Mouse (Mus musculus) left cerebral cortex, adult 18-20 months (tissue): ENCODE measurements around the gene Pard3b. TPM values are rescaled to one million over a fixed set of nuclear protein-coding genes. Genes with fewer than 3 reads are reported as not detected.

Source experiments
- DNase-seq, 2 experiments: peaks; one replicate each; pipeline ENCODE4 v3.0.0; 2021 to 2022; ENCODE audit warnings: low spot score in 2 of 2, mixed read lengths in 1 of 2
- total RNA-seq, 2 experiments: library from RNA; stranded (reverse); gene quantifications; 2 replicates each; pipeline ENCODE4 v1.2.3; 2021

The Pard3b gene
- total RNA-seq, 2 experiments from 2014 or later = 3.1 to 3.7 TPM

DNA sequence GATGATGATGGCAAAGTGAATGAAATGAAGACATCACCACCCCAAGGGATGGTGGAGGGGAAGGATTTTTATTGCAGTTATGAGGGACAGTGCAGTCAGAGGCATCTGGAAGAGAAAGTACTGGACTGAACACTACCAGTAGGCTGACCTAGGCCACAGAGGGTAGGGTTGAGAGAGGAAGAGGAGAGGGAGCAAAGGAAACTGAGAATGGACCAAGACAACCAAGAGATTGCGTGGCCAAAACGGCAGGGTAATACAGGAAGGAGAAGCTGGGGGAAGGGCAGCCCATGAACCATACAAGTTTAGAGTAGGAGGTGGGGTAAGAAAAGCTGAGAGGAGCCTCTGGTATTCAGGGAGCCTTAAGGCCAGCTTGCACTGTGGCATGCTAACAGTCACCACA lies 1040.8 kb downstream of the Pard3b start:
- no peak for DNase-seq

- no peak for DNase-seq
Measured at GRCm38 (mm10) chr1:62682456-62683385, 1044.1 kb downstream of the Pard3b start.

GRCm38 (mm10) chr1:62683498-62683897 lies 1044.9 kb downstream of the Pard3b start:
- DNase-seq = no peak

DNA sequence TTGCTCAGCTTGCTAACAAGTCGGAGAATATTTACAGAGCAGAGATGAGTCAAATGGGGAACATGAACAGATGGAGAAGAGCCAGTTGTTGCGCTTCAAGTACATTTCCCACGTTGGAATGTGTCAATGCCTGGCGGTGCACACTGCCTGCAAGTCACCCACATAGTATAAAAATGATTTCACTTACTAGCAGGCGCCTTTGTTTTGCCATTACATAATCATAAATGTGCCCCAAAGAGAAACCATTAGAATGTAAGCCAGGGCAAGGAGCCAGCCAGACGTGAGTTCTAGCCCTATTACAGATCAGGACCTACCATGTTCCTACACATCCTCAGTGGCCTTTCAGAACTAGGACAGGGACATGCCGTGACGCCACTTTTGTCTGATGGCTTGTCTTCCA lies 1048.9 kb downstream of the Pard3b start:
- DNase-seq = peak; percentile 52 to 71

- no peak for DNase-seq
Measured at GRCm38 (mm10) chr1:62691175-62691574, 1052.6 kb downstream of the Pard3b start.
